In genomic region chr9:21164072-21164471, GRCm38 (mm10) we compare ENCODE assay signal across 8 mouse cellular contexts. TPM values are rescaled to one million over a fixed set of nuclear protein-coding genes. Genes with fewer than 3 reads are reported as not detected.
DNase-seq lines count a peak whose midpoint lies in the region; ATAC-seq and TF ChIP-seq lines count a peak whose summit lies in the region.

No protein-coding gene starts in this region.

- WGBS in kidney, embryonic 14.5 days, result under 1% methylated on average over 24 of the region's 26 CpGs
- 1% methylated on average over 26 of the region's 26 CpGs for WGBS in forebrain, embryonic 13.5 days
- 1% methylated on average over 26 of the region's 26 CpGs for WGBS in midbrain, postnatal 0 days

- no peaks in the 10 kb centered on the region for H3K36me3 ChIP-seq in kidney, embryonic 14.5 days (ENCODE audit: control insufficient read depth, insufficient read depth, low read length)
- H3K36me3 ChIP-seq in ES-E14 (ENCODE audit: control insufficient read depth, insufficient read depth, low read length, poor library complexity, severe bottlenecking), result no peaks in the 10 kb centered on the region
- no peaks in the 10 kb centered on the region for H3K36me3 ChIP-seq in forebrain, embryonic 13.5 days (ENCODE audit: poor library complexity, severe bottlenecking)
- no peaks in the 10 kb centered on the region for H3K36me3 ChIP-seq in midbrain, postnatal 0 days (ENCODE audit: insufficient read depth, low read length)

- 0 out of 2 replicates have a peak overlapping the region, but pooled peaks have one; percentile 12 for H3K9ac ChIP-seq in kidney, embryonic 14.5 days (ENCODE audit: low read depth, low read length)
- peak overlapping the region; percentile 14; the same call in 1 of the 2 replicates for H3K9ac ChIP-seq in ES-E14 (ENCODE audit: insufficient read depth, low read depth, low read length, poor library complexity, severe bottlenecking)
- H3K9ac ChIP-seq in forebrain, embryonic 13.5 days, result no peak overlapping the region
- no peak overlapping the region for H3K9ac ChIP-seq in midbrain, postnatal 0 days (replicated peaks; ENCODE audit: low read length, poor library complexity, severe bottlenecking)

- H3K4me2 ChIP-seq in kidney, embryonic 14.5 days (replicated peaks; ENCODE audit: low read depth, low read length), result peak overlapping the region; percentile 39
- peak overlapping the region; percentile 69 for H3K4me2 ChIP-seq in forebrain, embryonic 13.5 days
- H3K4me2 ChIP-seq in midbrain, postnatal 0 days (ENCODE audit: low read depth, low read length, poor library complexity, severe bottlenecking), result peak overlapping the region; percentile 67

- no peak for DNase-seq in kidney, adult 8-10 months
- DNase-seq in ES-E14 (ENCODE audit: low read depth, low spot score), result no peak
- DNase-seq in layer of hippocampus, adult 18-20 months (ENCODE audit: low spot score in 2 of 2), result peak; percentile 66 to 73
- DNase-seq in midbrain, postnatal 0 days (ENCODE audit: low spot score), result no peak
- DNase-seq in cerebellum, adult 11-12 months, result no peak
- DNase-seq in gastrocnemius, adult 18-20 months (ENCODE audit: low spot score), result no peak

- H3K4me1 ChIP-seq in kidney, embryonic 14.5 days (ENCODE audit: control insufficient read depth, insufficient read depth, low read length), result peaks cover 41% of the 10 kb centered on the region
- peaks cover 0 to 5% of the 10 kb centered on the region in 2 experiments; a peak in 2 of 4 replicates for H3K4me1 ChIP-seq in ES-E14 (ENCODE audit: control insufficient read depth in 2 of 2, insufficient read depth in 2 of 2, low read length in 2 of 2, poor library complexity in 1 of 2)
- peaks cover 43% of the 10 kb centered on the region for H3K4me1 ChIP-seq in forebrain, embryonic 13.5 days
- H3K4me1 ChIP-seq in midbrain, postnatal 0 days (ENCODE audit: insufficient read depth, low read length), result peaks cover 3% of the 10 kb centered on the region; the same call in 1 of the 2 replicates

- peaks cover 39% of the 10 kb centered on the region for H3K27me3 ChIP-seq in kidney, embryonic 14.5 days (ENCODE audit: control insufficient read depth, insufficient read depth, low read length)
- H3K27me3 ChIP-seq in forebrain, embryonic 13.5 days, result peaks cover 76% of the 10 kb centered on the region
- peaks cover 50% of the 10 kb centered on the region for H3K27me3 ChIP-seq in midbrain, postnatal 0 days (ENCODE audit: insufficient read depth, low read length)

- in situ Hi-C loops in ES-E14 (cut with MboI; ENCODE audit: low sequenced_read_pairs in 2 of 2, unreplicated experiment in 2 of 2), result no loop called here

- no peak overlapping the region for H3K27ac ChIP-seq in kidney, embryonic 14.5 days (ENCODE audit: low read depth, low read length)
- H3K27ac ChIP-seq in ES-E14 (ENCODE audit: insufficient read depth, low read depth, low read length, poor library complexity, severe bottlenecking), result no peak overlapping the region
- no peak overlapping the region for H3K27ac ChIP-seq in forebrain, embryonic 13.5 days
- H3K27ac ChIP-seq in midbrain, postnatal 0 days (ENCODE audit: low read depth, low read length), result no peak overlapping the region

- no peak for ATAC-seq in kidney, embryonic 14.5 days (ENCODE audit: low FRiP score, low TSS enrichment)
- ATAC-seq in forebrain, embryonic 13.5 days, result no peak
- ATAC-seq in midbrain, postnatal 0 days (ENCODE audit: low FRiP score), result no peak

- no peaks in the 10 kb centered on the region for H3K9me3 ChIP-seq in kidney, embryonic 14.5 days (ENCODE audit: control insufficient read depth, low read length)
- H3K9me3 ChIP-seq in ES-E14 (ENCODE audit: control insufficient read depth, insufficient read depth, low read depth, low read length), result no peaks in the 10 kb centered on the region
- H3K9me3 ChIP-seq in forebrain, embryonic 13.5 days (replicated peaks), result no peaks in the 10 kb centered on the region
- H3K9me3 ChIP-seq in midbrain, postnatal 0 days (ENCODE audit: low read length), result no peaks in the 10 kb centered on the region

- TF ChIP-seq CTCF in midbrain, postnatal 0 days (IDR thresholded peaks at IDR 0.05), result no peak

- H3K4me3 ChIP-seq in kidney, embryonic 14.5 days (ENCODE audit: low read length), result peak overlapping the region; percentile 18
- H3K4me3 ChIP-seq in ES-E14 (ENCODE audit: insufficient read depth in 1 of 2, low read depth in 1 of 2, low read length in 2 of 2, poor library complexity in 1 of 2, severe bottlenecking in 1 of 2), result peak overlapping the region; percentile 38 to 40; a peak in 3 of 4 replicates
- H3K4me3 ChIP-seq in forebrain, embryonic 13.5 days, result 0 out of 2 replicates have a peak overlapping the region, but pooled peaks have one; percentile 6
- H3K4me3 ChIP-seq in midbrain, postnatal 0 days (ENCODE audit: low read depth, low read length), result peak overlapping the region; percentile 55; the same call in 1 of the 2 replicates

TF ChIP-seq in ES-E14, 5 proteins besides CTCF, POLR2A, EP300 and RAD21:
- TF ChIP-seq HCFC1 (IDR thresholded peaks at IDR 0.05; ENCODE audit: borderline replicate concordance, insufficient read depth, low read length), result no peak
- no peak for TF ChIP-seq CHD2 (IDR thresholded peaks at IDR 0.05; ENCODE audit: low read depth, low read length)
- no peak for TF ChIP-seq MAFK (IDR thresholded peaks at IDR 0.05; ENCODE audit: insufficient read depth, low read depth, low read length)
- TF ChIP-seq ZC3H11A (IDR thresholded peaks at IDR 0.05; ENCODE audit: borderline replicate concordance, low read depth, low read length), result no peak
- TF ChIP-seq ZNF384 (IDR thresholded peaks at IDR 0.05; ENCODE audit: low read depth, low read length), result no peak

RNA-seq across cellular contexts. Expression of gene Pde4a, which starts 1.4 kb away (rescaled TPM):
- polyA plus RNA-seq in kidney, embryonic 14.5 days (2014; fragmentation: Nextera tagmentation; extraction: Ambion mirVana), result 13.7 and 14.0 TPM in 2 replicates
- total RNA-seq in ES-E14 (2012; rRNA removed), result 3.2 and 4.9 TPM in 2 replicates
- 15.7 TPM in 2 replicates for polyA plus RNA-seq in forebrain, embryonic 13.5 days (2015; fragmentation: Nextera tagmentation; extraction: Ambion mirVana)
- 10 to 100 TPM; 83.4 to 86.6 TPM for total RNA-seq in layer of hippocampus, adult 18-20 months (2021)
- 40.7 and 46.5 TPM in 2 replicates for total RNA-seq in midbrain, postnatal 0 days (2014; rRNA removed)
- polyA plus RNA-seq in midbrain, postnatal 0 days (2015; fragmentation: Nextera tagmentation; extraction: Ambion mirVana), result 59.8 and 63.8 TPM in 2 replicates
- 10 to 100 TPM; 45.0 to 52.4 TPM for total RNA-seq in gastrocnemius, adult 18-20 months (2021)

RNA-seq across cellular contexts. Expression of gene Cdc37, which starts 14.3 kb away (rescaled TPM):
- polyA plus RNA-seq in kidney, embryonic 14.5 days (2014; fragmentation: Nextera tagmentation; extraction: Ambion mirVana), result 366 and 377 TPM in 2 replicates
- total RNA-seq in ES-E14 (2012; rRNA removed), result 118 and 165 TPM in 2 replicates
- 229 and 232 TPM in 2 replicates for polyA plus RNA-seq in forebrain, embryonic 13.5 days (2015; fragmentation: Nextera tagmentation; extraction: Ambion mirVana)
- total RNA-seq in layer of hippocampus, adult 18-20 months (2021), result 100 to 1,000 TPM; 163 TPM
- total RNA-seq in midbrain, postnatal 0 days (2014; rRNA removed), result 29.0 and 37.7 TPM in 2 replicates
- 179 and 186 TPM in 2 replicates for polyA plus RNA-seq in midbrain, postnatal 0 days (2015; fragmentation: Nextera tagmentation; extraction: Ambion mirVana)
- 100 to 1,000 TPM; 128 to 140 TPM for total RNA-seq in gastrocnemius, adult 18-20 months (2021)

RNA-seq across cellular contexts. Expression of gene Tyk2, which starts 33.0 kb away (rescaled TPM):
- polyA plus RNA-seq in kidney, embryonic 14.5 days (2014; fragmentation: Nextera tagmentation; extraction: Ambion mirVana), result 5.6 and 8.7 TPM in 2 replicates
- 16.8 and 20.9 TPM in 2 replicates for total RNA-seq in ES-E14 (2012; rRNA removed)
- 9.1 and 11.3 TPM in 2 replicates for polyA plus RNA-seq in forebrain, embryonic 13.5 days (2015; fragmentation: Nextera tagmentation; extraction: Ambion mirVana)
- 10 to 100 TPM; 13.5 to 15.3 TPM for total RNA-seq in layer of hippocampus, adult 18-20 months (2021)
- total RNA-seq in midbrain, postnatal 0 days (2014; rRNA removed), result 9.8 and 9.9 TPM in 2 replicates
- polyA plus RNA-seq in midbrain, postnatal 0 days (2015; fragmentation: Nextera tagmentation; extraction: Ambion mirVana), result 4.8 and 5.4 TPM in 2 replicates
- 1 to 10 TPM; 5.0 to 6.1 TPM for total RNA-seq in gastrocnemius, adult 18-20 months (2021)

Comparison
In these comparisons a context has a peak if more than half of its experiments do, and no peak if none do; other contexts are left out.
1. H3K9ac ChIP-seq: peak in kidney, embryonic 14.5 days (single experiment) and ES-E14 (single experiment); none in forebrain, embryonic 13.5 days (single experiment) and midbrain, postnatal 0 days (single experiment).
2. DNase-seq: peak in layer of hippocampus, adult 18-20 months (2 of 2); none in kidney, adult 8-10 months (0 of 2), ES-E14 (single experiment), midbrain, postnatal 0 days (single experiment), cerebellum, adult 11-12 months (single experiment) and gastrocnemius, adult 18-20 months (single experiment).
3. Peak in every context shown above with its lines, with median percentiles within 50 percentile points of each other: H3K4me2 ChIP-seq and H3K4me3 ChIP-seq.